ENCODE assay signal across 9 mouse cellular contexts in genomic region chr9:61790849-61791248, GRCm38 (mm10).
"Had no signal": no experiment of that assay in that cellular context is flagged by ENCODE, and none has a peak within 500 bp of the region (broad histone marks: within the 10 kb centered on the region; RNA-seq: fewer than 3 reads in every experiment).

No protein-coding gene starts in this region.

- DNase-seq: kidney, adult 18-20 months; kidney, adult 9 months; kidney, postnatal 14 days; kidney, postnatal 4 days; liver; lung, adult 18-20 months; lung, postnatal 36 days had no signal

- ATAC-seq: intestine, embryonic 16.5 days; liver, embryonic 12.5 days had no signal
